Comparison of ENCODE assay signal across 16 mouse cellular contexts in genomic region chr17:7873382-7873781, GRCm38 (mm10). TPM values are rescaled to one million over a fixed set of nuclear protein-coding genes. Genes with fewer than 3 reads are reported as not detected.
DNase-seq lines count a peak whose midpoint lies in the region; ATAC-seq lines count a peak whose summit lies in the region.
"Had no signal": no experiment of that assay in that cellular context is flagged by ENCODE, and none has a peak within 500 bp of the region (broad histone marks: within the 10 kb centered on the region; RNA-seq: fewer than 3 reads in every experiment).

No protein-coding gene starts in this region.

- no peak overlapping the region for H3K9ac ChIP-seq in lung, embryonic 15.5 days
- no peak overlapping the region for H3K9ac ChIP-seq in hindbrain, embryonic 15.5 days
- H3K9ac ChIP-seq: liver, embryonic 12.5 days; midbrain, embryonic 12.5 days had no signal

- H3K27me3 ChIP-seq in lung, embryonic 15.5 days = peaks cover 12% of the 10 kb centered on the region
- H3K27me3 ChIP-seq in hindbrain, embryonic 15.5 days = no peaks in the 10 kb centered on the region
- H3K27me3 ChIP-seq: midbrain, embryonic 12.5 days had no signal

- 0 out of 2 replicates have a peak, but pooled peaks cover 17% of the 10 kb centered on the region for H3K4me1 ChIP-seq in lung, embryonic 15.5 days
- H3K4me1 ChIP-seq in hindbrain, embryonic 15.5 days (replicated peaks) = peaks cover 6% of the 10 kb centered on the region; the same call in 1 of the 2 replicates
- H3K4me1 ChIP-seq: liver, embryonic 12.5 days had no signal

- no peaks in the 10 kb centered on the region for H3K9me3 ChIP-seq in lung, embryonic 15.5 days
- no peaks in the 10 kb centered on the region for H3K9me3 ChIP-seq in hindbrain, embryonic 15.5 days
- H3K9me3 ChIP-seq: liver, embryonic 12.5 days; midbrain, embryonic 12.5 days had no signal

- ATAC-seq in lung, embryonic 15.5 days (ENCODE audit: borderline replicate concordance, extremely low read depth, low FRiP score, low TSS enrichment) = peak; percentile 47
- 0 out of 2 replicates have a peak, but pooled peaks have one; percentile 61 for ATAC-seq in hindbrain, embryonic 15.5 days (ENCODE audit: low FRiP score, low read depth)
- ATAC-seq: liver, embryonic 12.5 days had no signal

- no peak overlapping the region for H3K4me2 ChIP-seq in lung, embryonic 15.5 days
- no peak overlapping the region for H3K4me2 ChIP-seq in hindbrain, embryonic 15.5 days
- H3K4me2 ChIP-seq: liver, embryonic 12.5 days; midbrain, embryonic 12.5 days had no signal

- DNase-seq in gastrocnemius, postnatal 10 days = peak; percentile 23
- no peak for DNase-seq in gastrocnemius, adult 8-10 months (ENCODE audit: low spot score in 2 of 2)
- DNase-seq in lung, postnatal 36 days = no peak
- peak; percentile 52 for DNase-seq in R1 (ENCODE audit: low read depth, low spot score)
- no peak for DNase-seq in layer of hippocampus, adult 9-10 months (ENCODE audit: low spot score)
- DNase-seq in spleen, postnatal 10 days (ENCODE audit: low spot score in 2 of 2) = no peak
- DNase-seq: adrenal gland, adult 8-10 months; cerebellum, adult 8-10 months; kidney, adult 8-10 months; kidney, postnatal 4 days had no signal

- 0 out of 2 replicates have a peak overlapping the region, but pooled peaks have one; percentile 5 for H3K27ac ChIP-seq in lung, embryonic 15.5 days
- H3K27ac ChIP-seq in hindbrain, embryonic 15.5 days (replicated peaks) = no peak overlapping the region
- H3K27ac ChIP-seq: left cerebral cortex, adult 2 months; liver, embryonic 12.5 days; midbrain, embryonic 12.5 days had no signal

- H3K4me3 ChIP-seq in lung, embryonic 15.5 days = no peak overlapping the region
- H3K4me3 ChIP-seq in hindbrain, embryonic 15.5 days = no peak overlapping the region
- H3K4me3 ChIP-seq: erythroblast, embryonic 14.5 days; left cerebral cortex, adult 2 months; liver, embryonic 12.5 days; midbrain, embryonic 12.5 days had no signal

- H3K36me3 ChIP-seq in lung, embryonic 15.5 days = no peaks in the 10 kb centered on the region
- H3K36me3 ChIP-seq in hindbrain, embryonic 15.5 days = no peaks in the 10 kb centered on the region
- H3K36me3 ChIP-seq: liver, embryonic 12.5 days; midbrain, embryonic 12.5 days had no signal

- 45% methylated on average over 7 of the region's 7 CpGs for WGBS in lung, embryonic 15.5 days
- WGBS in hindbrain, embryonic 15.5 days = 65% methylated on average over 7 of the region's 7 CpGs

RNA-seq across cellular contexts. Expression of gene Fndc1, which starts 46.3 kb away (rescaled TPM):
- 100 to 1,000 TPM; 149 to 184 TPM for total RNA-seq in gastrocnemius, postnatal 10 days (2021)
- 10 to 100 TPM; 15.8 to 29.7 (median 18.6) TPM for total RNA-seq in gastrocnemius, adult 8-10 months (2022)
- 44.1 and 48.6 TPM in 2 replicates for polyA plus RNA-seq in lung, embryonic 15.5 days (2015; fragmentation: Nextera tagmentation; extraction: Ambion mirVana)
- 8.0 and 8.2 TPM in 2 replicates for polyA plus RNA-seq in hindbrain, embryonic 15.5 days (2015; fragmentation: Nextera tagmentation; extraction: Ambion mirVana)
- polyA plus RNA-seq: erythroblast, embryonic 14.5 days had no signal

RNA-seq across cellular contexts. Expression of gene Tagap, which starts 52.4 kb away (rescaled TPM):
- 1 to 10 TPM; 1.4 to 1.5 TPM for total RNA-seq in gastrocnemius, postnatal 10 days (2021)
- 1 to 10 TPM; 1.9 to 2.4 (median 2.1) TPM for total RNA-seq in gastrocnemius, adult 8-10 months (2022)
- 0.64 and 0.84 TPM in 2 replicates for polyA plus RNA-seq in lung, embryonic 15.5 days (2015; fragmentation: Nextera tagmentation; extraction: Ambion mirVana)
- 0.47 and 0.56 TPM in 2 replicates for polyA plus RNA-seq in hindbrain, embryonic 15.5 days (2015; fragmentation: Nextera tagmentation; extraction: Ambion mirVana)
- polyA plus RNA-seq: erythroblast, embryonic 14.5 days had no signal

Comparison
In these comparisons a context has a peak if more than half of its experiments do, and no peak if none do; other contexts are left out.
1. DNase-seq: peak in gastrocnemius, postnatal 10 days (single experiment) and R1 (single experiment); none in gastrocnemius, adult 8-10 months (0 of 2), lung, postnatal 36 days (single experiment), layer of hippocampus, adult 9-10 months (single experiment) and spleen, postnatal 10 days (0 of 2).
2. RNA of gene Fndc1, which starts 46.3 kb away (total RNA-seq): 149 to 184 TPM in gastrocnemius, postnatal 10 days; 15.8 to 29.7 TPM in gastrocnemius, adult 8-10 months; every median in the first group is over 4 times any median in the second.